Mouse (Mus musculus): ENCODE data around the gene Xndc1.

- TF ChIP-seq POLR2A (IDR thresholded peaks at IDR 0.05; ENCODE audit: low read depth, low read length) (no peak), CTCF (IDR thresholded peaks at IDR 0.05; ENCODE audit: borderline replicate concordance, insufficient read depth, low read length) (no peak)
Measured at GRCm38 (mm10) chr7:102019362-102019761, 45.9 kb upstream of the Xndc1 start.

All from embryonic fibroblast, embryonic 13.5 days (primary cell).